Mouse (Mus musculus) brain, adult 2 months (tissue): Measurements from ENCODE around the gene Kat7.
A peak's percentile ranks its signal among the peaks of the same experiment; 100 is the strongest.

Source experiments
- DNase-seq: peaks from one replicate; pipeline ENCODE4 v3.0.0; 2011; ENCODE audit warnings: low read depth, low spot score

Kat7 gene

DNA sequence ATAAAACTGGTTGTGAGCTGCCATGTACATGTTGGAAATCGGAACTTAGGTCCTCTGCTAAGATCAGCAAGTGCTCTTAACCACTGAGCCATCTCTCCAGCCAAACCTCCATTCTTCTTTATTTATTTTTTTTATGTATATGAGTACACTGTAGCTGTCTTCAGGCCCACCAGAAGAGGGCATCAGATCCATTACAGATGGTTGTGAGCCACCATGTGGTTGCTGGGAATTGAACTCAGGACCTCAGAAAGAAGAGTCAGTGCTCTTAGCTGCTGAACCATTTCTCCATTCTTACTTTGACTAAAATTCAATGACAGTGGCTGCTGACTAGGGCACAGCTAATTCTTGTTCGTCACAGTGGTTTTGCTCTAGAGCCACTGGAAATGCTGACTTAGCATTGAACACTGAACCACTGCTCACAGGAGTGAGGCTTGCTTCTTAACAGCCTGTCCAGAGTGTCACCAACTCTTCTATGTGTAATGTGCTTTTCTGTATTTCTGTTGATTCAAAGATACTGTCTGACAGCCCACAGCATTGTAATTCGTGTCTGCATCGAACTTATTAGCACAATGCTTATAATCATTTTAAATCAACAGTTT, 30.9 kb downstream of the Kat7 start:
- no peak for DNase-seq

DNA sequence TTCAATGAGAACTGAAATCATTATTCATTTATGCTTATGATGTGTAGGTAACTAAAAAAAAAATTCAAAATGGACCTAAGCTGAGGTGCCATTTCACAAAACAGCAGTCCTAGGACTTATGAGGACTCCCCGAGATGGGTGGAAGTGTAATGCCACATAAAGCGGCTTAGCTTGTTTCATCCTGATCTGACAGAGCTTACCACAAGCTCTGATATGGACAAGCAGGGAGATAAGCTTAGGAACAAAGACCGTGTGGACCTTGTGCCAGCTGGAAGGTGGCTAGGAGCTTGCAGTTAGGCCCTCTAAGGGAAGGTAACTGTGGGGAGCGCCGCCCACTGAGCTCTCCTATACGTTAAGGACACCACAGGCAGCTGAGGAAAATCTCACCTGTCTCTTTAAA, 34.0 kb downstream of the Kat7 start:
- no peak for DNase-seq

DNA sequence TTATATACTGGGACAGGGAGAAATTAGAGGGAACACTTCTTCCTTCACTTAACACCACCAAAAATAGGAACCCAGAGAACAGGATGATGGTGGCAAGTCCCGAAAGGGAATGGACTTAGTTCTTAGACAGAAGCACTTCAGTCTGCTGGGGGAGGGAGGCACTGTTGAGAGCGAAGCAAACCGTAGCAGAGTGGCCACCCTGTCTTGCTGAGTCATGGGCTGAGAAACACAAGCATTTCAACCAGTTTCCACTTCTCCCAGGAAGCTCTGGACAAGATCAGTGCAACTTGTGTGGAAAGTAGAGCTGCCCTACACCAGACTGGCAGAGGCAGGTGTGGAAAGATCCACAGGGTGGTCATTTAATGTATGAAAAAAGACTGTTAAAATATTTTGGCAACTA, 35.4 kb downstream of the Kat7 start:
- DNase-seq = peak; percentile 58

DNA sequence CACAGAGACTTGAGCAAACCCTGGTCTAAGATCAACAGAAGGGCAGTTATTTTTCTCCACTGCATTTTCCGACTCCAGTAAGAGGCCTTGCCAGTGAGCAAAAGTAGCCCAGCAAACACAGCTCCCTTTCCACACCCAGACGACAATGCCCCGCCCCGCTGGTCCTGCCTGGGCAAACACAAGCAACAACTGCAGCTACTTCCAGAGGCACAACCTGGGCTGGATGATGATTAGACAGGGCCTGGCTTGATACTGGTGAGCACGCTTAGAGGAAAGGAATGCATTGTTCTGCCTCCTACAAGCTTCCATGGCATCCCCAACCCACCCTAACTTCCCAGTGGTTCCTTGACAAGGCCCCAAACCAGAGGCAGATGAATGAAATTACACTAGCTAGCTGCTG, 36.4 kb downstream of the Kat7 start:
- no peak for DNase-seq

DNA sequence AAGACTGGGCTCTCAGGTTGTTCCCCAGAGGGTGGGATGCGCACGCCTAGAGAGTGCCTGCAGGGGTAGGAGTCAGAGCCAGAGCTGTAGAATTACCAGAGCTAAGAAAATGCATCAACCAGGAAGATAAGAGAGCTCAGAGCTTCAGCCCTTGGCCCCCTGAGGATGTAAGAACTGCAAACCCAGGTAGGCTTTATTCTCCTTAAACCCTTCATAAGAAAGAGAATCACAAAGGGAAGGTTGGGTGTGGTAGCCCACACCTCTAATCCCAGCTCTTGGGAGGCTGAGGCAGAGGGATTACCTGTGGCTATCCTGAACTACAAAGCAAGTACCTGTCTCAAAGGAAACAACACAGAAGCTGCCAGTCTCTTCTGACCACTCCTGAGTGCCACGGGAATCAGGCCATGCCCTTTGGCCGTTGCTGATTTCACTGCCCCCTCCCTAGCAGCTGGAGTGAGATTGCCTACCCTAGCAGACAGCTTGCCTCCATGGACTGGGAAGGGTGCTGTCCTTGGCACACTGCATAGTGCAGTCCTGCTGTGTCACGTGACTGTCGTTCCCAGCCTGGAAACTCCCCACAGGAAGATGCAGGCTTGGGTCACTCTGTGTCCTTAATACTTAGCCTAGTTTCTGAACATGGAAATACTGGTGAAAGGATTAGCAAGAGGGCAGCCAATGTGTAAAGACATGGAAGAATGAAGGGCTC, 43.4 kb downstream of the Kat7 start:
- DNase-seq = no peak

DNA sequence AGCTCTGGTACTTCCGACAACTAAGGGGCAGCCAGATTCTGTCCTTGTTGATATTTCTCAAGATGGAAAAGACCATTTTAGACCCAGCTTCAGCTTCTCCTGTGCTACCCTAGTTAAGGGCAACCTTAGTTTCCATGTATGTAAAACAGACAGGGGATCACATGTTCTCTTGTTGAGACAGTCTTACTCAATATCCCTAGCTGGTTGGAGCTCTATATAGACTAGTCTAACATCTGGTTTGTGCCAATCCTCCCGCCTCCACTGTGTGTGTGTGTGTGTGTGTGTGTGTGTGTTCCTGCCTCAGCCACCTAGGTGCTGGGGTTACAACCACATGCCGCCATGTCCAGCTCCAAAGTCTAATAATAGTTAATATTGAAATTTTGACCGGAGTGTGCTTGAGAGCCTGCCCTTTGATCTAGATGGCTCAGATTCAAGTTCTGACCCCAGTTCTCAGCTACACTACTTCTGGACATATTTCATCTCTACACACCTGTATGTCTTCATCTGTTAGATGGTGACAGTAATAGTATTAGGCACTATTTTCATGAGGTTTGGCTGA, 45.5 kb downstream of the Kat7 start:
- DNase-seq = no peak

DNA sequence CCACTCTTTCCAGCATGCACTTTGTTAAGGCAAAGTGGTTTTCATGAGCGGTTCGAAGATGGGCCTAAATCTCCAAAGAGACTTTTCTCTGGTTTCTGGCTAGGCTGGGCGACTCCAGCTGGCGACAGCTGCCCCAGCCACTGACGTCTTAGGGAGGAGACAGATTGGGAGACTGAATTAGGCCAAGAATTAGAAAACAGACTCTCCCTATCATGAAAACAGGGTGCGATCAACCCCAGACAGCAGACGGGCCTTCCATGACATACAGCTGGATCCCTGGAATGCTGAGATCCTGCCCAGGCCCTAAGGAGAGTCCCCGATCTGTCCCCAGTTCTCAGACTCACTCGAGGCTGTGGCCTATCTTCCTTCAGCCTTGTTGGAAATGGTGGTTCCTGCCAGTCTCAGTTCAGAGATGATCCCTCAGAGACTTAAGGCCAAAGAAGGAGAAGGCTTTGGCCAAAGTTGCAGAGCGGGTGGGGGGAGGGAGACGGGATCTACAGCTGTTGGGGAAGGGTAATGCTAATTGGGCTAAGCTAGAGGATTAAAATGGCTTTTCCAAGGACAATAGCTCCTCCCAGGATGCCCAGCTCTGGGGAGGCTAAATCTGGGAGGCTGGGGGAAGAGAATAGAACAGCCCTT, 46.1 kb downstream of the Kat7 start:
- no peak for DNase-seq

DNA sequence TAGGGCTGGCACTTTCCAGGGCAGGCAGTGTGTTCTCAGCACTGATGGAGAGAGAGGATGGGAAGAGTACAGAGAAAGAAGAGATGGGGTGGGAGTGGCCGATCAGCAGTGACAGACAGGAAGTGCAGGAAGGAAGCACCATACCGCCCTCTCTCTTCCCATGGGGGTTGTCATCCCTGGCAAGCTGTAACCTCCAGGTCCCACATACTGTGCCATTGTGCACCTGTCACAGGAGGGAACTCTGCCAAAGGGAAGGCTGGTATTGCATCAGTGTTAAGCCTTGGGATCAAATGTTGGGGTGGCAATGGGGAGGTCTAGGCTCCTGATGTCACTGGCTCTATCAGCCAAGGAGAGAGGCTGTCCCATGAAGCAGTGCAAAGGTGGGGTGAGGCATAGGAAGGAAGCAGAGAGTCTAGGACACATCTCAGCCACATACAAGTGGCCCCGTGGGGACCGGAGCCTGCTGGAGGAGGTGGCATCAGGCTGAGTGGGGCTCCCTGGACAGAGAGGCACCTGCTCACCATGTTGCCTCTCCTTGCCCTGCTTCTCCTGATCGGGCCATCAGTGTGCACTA, 48.8 kb downstream of the Kat7 start, which contains the start of gene Tac4:
Tac4 (plus strand) TSS at position 352 of the 574 bp plus-strand sequence.
- peak; percentile 69 for DNase-seq

DNA sequence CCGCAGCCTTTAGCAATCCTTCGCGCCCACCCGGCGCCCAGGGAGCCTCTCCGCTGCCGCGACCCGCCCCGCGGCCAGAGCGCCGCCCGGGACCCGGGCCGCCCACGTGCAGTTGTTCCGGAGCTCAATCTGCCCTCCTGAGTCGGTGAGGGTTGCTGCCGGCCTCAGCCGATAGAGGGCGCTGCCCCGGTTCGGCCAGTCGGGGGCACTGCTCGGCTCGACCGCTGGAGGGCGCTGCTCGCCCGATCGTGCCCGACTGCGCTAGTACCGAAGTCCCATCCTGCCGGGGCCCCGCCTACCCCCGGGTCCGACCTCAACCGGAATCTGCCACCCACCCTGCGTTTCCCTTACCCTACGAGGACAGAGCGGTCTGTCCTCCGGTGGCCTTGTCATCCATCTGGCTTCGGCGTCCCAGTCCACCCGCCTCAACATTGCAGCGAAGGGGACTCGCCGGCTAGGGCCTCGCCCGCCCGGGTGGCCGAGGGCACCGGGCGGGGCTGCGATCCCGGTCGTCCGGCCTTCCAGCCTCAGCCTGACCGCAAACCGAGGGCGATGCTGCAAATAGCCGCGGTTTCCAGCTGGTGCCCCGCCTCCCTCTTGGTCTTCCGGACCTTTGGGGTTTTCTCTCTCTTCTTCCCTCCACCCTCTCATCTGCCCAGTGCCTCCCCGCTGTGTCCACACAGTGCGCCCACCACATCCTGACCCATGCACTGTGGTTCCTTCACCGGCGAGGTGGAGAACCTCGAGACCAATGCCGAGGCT, 50.8 kb downstream of the Kat7 start:
- DNase-seq = peak; percentile 87

DNA sequence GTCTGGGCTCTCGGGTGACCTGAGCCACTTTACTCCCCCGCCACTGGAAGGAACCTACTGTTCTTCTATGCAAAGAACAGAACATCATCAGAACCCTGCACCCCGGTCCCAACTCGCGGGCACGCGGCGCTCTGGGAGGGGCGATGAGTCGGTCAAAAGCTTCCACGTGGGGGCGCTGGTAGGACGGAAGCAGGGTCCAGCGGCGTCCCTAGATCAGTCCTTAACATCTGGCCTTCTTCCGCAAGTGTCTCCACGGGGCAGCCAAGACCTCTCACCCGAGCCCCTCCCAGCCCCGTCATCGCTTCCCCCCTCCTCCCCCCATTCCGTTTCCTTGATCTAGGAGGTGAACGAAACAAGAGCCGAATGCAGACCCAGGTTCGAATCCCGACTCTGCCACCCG, 51.6 kb downstream of the Kat7 start:
- DNase-seq = peak; percentile 46

DNA sequence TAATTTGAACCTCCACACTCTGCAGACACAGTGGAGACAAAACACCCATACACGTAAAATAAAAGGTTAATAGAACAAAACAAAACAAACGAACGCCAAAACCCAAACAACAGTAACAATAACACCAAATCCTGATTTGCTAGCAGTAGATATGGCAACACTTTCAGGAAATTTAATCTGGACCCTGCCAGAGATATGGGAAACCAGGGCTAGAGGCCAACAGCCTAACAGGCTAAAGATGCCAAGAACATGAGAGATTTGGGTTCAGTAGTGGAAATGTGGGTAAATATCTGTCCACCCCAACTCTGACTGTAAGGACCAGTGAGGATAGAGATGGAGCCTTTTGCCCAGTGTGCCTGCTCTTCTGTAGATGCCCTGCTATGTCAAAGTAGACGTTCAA, 52.1 kb downstream of the Kat7 start:
- no peak for DNase-seq

DNA sequence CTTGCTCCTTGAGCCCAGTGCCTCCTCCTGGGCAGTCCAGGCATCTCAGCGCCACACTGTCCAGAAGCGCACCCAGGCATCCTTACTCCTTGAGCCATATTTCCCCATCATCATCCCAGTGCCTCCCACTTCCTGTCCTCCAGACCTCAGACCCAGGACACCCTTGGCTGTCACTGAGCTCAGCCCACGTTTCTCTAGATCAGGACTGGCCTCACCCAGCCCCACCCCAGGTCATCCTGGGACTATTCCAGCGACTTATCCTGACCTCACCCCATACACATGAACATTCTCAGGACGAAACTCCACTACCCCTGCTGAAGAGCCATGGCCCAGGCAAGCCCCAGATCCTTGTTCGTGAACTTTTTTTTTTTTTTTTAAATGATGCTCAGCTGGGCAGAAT, 54.3 kb downstream of the Kat7 start:
- DNase-seq = no peak

DNA sequence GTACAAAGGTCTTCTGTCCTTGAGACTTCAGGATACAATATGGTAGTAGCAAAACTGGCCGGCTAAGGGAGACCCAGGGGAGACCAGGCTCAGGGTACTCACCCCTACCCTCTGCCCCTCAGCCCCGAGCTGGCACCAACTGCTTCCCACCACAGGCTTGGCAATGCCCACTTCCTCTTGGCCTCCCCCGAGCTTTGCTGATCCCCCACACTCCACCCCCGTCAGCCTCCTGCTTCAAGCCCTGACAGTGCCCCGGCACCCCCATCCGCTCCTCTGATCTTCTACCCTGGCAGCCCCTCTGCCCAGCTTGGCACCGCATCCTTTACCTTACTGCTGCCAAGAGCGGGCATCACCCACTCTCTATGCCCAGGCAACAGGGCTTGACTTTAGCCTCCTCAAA, 55.9 kb downstream of the Kat7 start:
- DNase-seq = no peak

DNA sequence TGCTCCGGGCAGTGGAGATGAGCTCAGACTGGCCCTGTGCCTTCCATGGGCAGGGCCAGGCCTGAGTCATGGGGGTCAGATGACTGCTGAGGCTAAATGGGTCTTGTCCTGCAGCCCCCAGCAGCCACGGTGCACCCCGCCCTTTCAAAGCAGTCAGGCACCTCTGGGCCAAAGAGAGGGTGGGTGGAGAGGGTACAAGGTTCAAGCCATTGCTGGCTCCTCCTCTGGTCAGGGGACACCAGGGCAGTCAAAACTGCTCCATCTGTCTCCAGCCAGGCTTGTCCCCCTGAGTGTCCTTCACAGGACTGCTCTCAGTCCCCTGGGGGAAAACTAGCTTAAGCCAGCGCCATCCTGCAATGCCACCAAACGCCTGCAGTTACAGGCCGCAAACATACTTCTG, 57.9 kb downstream of the Kat7 start:
- no peak for DNase-seq

DNA sequence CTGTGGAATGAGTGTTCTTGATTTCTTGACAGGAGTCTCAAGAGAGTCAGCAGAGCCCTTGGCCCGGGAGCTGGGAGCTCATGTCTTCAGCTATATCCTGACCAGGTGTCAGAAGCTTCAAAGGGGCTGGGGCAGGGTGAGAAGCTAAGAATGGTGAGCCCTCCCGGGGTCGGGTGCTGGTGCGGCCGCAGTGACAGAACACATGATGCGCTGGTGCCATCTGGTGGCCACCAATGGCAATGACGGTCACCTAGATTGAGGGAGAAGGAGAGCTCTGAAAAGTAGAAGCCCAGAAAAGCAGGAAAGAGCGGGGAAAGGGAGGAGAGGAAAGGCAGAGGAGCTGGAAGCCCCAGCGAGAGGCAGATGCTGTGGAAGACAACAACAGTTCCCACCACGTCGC, 58.8 kb downstream of the Kat7 start:
- peak; percentile 55 for DNase-seq

DNA sequence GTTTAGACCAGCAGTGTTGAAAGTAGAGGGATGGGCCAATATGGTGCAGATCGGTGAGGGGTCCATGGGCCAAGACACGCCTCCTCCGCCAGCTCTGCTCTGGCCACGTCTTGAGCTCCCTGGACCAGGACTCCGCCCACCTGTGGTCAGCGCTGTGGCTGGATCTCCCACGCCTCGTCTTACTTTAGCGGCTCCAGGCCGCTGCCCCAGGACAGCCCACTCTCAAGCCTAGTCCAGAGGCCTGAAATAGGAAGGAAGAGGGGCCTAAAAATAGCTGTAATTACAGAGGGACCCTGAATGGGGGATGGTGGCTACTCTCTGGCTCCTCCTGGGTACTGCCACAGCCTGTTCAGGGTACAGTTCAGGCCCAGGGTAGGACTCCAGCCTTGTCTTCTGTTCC, 59.9 kb downstream of the Kat7 start:
- DNase-seq = no peak

DNA sequence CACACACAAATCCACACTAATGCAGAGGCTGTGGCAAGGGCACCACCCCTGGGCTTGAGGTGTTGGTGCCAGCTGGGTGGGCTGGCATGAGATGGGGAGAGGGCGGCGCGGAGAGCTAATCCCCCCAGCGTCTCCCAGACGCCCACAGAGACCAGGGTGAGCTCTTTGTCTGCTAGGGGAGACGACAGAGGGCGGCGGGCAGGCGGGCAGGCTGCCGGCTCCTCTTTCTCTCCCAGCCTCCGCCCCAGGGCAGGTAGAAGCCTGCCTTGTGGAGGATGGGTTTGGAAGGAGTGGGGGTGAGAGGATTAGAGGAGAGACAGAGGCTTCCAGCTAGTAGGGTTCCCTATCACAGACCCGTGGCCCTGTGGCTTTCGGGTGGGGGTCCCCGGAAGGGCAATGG, 63.0 kb downstream of the Kat7 start:
- DNase-seq = no peak

DNA sequence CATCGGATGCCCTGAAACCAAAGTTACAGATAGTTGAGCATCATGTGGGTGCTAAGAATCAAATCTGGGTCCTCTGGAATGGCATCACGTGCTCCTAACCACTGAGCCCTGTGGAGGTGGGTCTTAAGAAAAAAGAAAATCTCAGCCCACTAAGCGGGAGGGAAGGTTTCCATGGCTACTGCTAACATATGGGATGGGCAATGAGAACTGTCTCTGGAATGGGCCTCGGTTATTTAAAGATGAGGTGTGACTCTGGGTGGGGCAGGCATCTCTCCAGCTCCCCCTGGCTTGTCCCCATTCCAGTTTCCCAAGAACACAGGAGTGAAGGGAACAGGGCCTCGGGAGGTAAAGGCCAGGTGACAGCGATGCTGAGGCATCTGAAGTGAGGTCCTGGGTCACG, 64.6 kb downstream of the Kat7 start:
- DNase-seq = no peak

DNA sequence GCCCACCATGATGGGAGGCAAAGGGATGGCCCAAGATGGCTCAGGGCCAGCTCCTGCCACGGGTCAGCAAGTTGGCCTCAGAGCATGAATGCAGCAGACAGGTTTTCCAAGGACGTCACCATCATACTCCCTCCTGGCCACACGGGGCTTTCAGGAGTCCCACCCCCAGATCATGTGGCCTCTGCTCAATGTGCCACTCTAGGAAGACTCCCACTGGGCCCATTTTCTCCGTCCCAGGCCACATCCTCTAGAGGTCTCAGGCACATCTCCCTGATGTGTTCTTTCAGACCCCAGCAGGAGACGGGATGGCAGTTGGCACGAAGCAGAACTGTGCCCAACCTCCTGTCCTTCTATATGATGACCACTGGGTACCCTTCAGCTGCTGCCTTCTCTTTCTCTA, 67.4 kb downstream of the Kat7 start:
- no peak for DNase-seq

DNA sequence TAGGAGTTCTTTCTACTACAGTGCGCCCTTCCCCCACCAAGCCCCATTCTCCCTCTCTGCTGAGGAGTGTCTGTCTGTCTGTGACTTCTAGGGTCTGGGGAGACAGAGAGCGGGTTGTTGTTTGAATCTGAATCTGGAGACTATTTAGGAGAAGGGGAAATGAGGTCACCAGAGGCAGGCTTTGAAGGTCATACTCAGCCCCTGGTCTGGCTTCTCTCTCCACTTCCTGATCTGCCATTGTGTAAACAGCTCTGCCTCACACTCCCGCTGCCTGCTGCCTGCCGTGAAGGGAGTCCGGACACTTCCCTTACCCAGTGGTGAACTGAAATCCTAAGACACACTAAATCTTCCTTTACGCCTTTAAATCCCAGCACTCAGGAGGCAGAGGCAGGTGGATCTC, 71.6 kb downstream of the Kat7 start:
- no peak for DNase-seq

DNA sequence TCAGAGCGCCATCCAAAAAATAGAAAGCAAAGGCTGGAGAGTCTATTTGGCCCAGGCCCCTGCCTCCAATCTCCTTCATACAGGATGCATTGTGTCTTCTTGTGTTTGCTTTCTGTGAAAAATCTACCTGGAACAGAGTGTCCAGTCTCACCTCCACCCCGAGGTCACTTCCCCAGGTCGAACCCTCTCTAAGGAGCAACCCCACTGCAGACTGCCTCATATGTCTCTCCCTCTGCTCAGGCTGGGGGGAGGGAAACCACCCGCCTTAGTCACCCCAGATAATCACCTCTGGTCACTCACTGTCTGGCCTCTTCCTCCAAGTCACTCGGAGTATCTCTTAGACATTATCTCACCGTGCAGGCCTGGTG, 77.7 kb downstream of the Kat7 start:
- DNase-seq = no peak
